Mouse (Mus musculus): ENCODE results near the gene Pik3r1. TPM values are rescaled to one million over a fixed set of nuclear protein-coding genes. Genes with fewer than 3 reads are reported as not detected.
A peak's percentile ranks its signal among the peaks of the same experiment; 100 is the strongest.

The Pik3r1 gene
- polyA plus RNA-seq, 1 experiment from 2014 or later = 24.9 TPM

DNA sequence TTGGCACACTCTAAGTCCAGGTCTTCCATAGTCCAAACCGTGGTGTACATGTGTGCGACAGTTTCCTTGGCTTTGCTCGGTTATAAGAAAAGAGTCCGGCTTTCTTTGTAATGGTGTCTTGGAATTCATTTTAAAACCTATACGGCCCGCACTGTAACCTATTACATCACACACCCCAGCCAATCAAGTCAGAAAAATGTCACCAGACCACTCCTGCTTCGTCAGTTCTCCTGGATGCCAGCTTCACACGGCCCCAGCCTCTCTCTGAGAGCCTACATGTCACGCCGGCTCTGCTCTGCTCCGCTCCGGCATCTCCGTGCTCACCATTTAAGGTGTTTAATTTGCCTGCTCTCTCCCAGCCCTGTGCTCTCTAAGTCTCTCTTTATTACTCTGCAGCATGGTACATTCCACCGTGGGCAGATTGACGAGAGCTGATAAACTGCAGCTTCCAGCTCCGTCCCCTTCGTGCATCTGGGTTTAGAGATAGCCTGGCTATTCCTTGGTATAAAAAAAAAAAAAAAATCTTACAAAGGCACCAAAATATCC is 75.7 kb downstream of the Pik3r1 start:
- ATAC-seq (replicated peaks; ENCODE audit: extremely low read depth, insufficient read depth, low FRiP score) = peak; percentile 42; the same call in 1 of the 2 replicates
- Histone ChIP-seq H3K9me3 (replicated peaks; ENCODE audit: control insufficient read depth, low read length) (no peaks in the 10 kb centered on the region), H3K4me3 (ENCODE audit: low read length) (peak overlapping the region; percentile 53), H3K36me3 (ENCODE audit: control insufficient read depth, insufficient read depth) (peaks cover 18% of the 10 kb centered on the region), H3K4me1 (ENCODE audit: control insufficient read depth, insufficient read depth, low read length) (peaks cover 44% of the 10 kb centered on the region), H3K27ac (ENCODE audit: low read length) (peak overlapping the region; percentile 86), H3K27me3 (ENCODE audit: control insufficient read depth, insufficient read depth, low read length) (no peaks in the 10 kb centered on the region), H3K4me2 (ENCODE audit: low read depth, low read length) (peak overlapping the region; percentile 64), H3K9ac (ENCODE audit: low read length) (peak overlapping the region; percentile 72)
- WGBS = 28% methylated on average over 17 of the region's 17 CpGs

DNA sequence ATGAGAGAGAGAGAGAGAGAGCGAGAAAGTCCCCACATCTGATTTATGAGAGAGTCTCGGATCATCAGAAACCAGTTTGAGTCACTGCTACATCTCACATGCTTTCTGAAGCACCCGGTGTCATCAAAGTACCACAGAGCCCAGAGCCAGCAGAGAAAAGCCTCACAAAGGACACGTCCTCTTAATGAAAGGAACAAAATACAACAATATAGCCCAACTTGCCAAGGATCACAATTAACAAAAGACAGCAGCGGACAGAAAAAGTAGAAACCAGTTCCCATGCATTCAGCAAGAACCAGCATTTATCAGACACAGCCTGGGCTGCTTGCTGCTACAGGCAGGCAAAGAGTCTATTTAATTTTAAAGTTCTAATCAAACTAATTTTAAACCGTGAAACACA is 76.3 kb downstream of the Pik3r1 start:
- Histone ChIP-seq H3K36me3 (ENCODE audit: control insufficient read depth, insufficient read depth) (peaks cover 24% of the 10 kb centered on the region), H3K4me2 (ENCODE audit: low read depth, low read length) (peak overlapping the region; percentile 64), H3K27ac (ENCODE audit: low read length) (peak overlapping the region; percentile 86), H3K27me3 (ENCODE audit: control insufficient read depth, insufficient read depth, low read length) (no peaks in the 10 kb centered on the region), H3K4me3 (ENCODE audit: low read length) (peak overlapping the region; percentile 53), H3K4me1 (ENCODE audit: control insufficient read depth, insufficient read depth, low read length) (peaks cover 44% of the 10 kb centered on the region), H3K9me3 (replicated peaks; ENCODE audit: control insufficient read depth, low read length) (no peaks in the 10 kb centered on the region), H3K9ac (ENCODE audit: low read length) (peak overlapping the region; percentile 72)
- 39% methylated on average over 6 of the region's 6 CpGs for WGBS
- no peak for ATAC-seq (replicated peaks; ENCODE audit: extremely low read depth, insufficient read depth, low FRiP score)

DNA sequence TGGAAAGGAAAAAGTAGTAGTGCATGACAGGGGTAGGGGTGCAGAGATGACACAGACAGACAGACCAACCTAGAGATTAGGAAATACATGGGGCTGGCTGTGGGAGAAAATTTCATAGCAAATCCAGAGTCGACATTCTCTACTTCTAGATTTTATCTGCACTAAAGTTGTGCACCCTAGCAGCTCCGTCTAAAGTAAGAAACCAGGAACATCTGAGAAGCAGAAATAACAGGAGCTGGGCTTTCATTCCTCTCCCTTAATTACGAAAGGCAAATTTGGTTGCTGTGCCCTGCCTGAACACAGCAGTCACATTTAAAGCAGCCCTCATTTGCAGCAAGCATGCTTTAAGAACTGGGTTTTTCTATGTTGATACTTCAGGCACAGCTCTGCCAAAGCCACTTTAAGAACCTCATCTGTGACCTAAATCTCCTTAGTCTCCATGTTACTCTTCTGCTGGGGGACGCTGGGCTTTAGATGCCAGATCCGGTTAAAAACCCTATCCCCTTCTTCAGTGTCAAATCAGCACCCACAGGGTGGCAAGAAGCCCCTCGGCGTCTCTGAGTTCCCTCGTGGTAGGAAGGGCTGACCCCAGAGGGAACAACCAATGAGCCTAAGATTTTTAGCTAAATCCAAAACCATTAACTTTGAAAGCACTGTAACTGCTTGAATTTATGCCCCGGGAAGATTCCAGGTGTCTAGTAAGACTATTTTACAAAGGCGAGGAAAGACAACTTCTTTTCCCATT is 76.9 kb downstream of the Pik3r1 start:
- peak overlapping the region; percentile 86 for H3K27ac ChIP-seq (ENCODE audit: low read length)
- 52% methylated on average over 10 of the region's 10 CpGs for WGBS
- H3K9ac ChIP-seq (ENCODE audit: low read length) = peak overlapping the region; percentile 72
- no peak for ATAC-seq (replicated peaks; ENCODE audit: extremely low read depth, insufficient read depth, low FRiP score)
- peaks cover 43% of the 10 kb centered on the region for H3K4me1 ChIP-seq (ENCODE audit: control insufficient read depth, insufficient read depth, low read length)
- H3K4me2 ChIP-seq (ENCODE audit: low read depth, low read length) = peak overlapping the region; percentile 64
- peaks cover 30% of the 10 kb centered on the region for H3K36me3 ChIP-seq (ENCODE audit: control insufficient read depth, insufficient read depth)
- no peaks in the 10 kb centered on the region for H3K27me3 ChIP-seq (ENCODE audit: control insufficient read depth, insufficient read depth, low read length)
- H3K4me3 ChIP-seq (ENCODE audit: low read length) = peak overlapping the region; percentile 53
- H3K9me3 ChIP-seq (replicated peaks; ENCODE audit: control insufficient read depth, low read length) = no peaks in the 10 kb centered on the region

DNA sequence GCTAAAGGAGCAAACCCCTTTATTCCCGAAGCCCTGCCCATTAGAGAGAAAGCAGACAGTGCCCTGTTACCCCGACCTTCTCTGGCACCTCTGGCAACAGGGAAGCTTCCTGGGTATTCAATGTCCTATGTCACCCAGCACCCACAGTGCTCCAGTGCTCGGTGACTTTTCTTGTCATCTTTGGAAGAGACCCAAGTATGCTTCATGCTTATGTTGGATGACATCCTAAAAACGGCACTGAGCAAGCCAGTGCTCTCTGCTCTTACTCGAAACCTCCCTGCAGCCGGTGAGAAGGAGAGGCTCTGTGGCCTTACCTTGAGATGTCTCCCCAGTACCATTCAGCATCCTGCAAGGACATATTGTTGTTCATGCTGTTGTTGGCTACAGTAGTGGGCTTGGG is 77.8 kb downstream of the Pik3r1 start:
- peak overlapping the region; percentile 47 for H3K4me2 ChIP-seq (ENCODE audit: low read depth, low read length)
- H3K9ac ChIP-seq (ENCODE audit: low read length) = peak overlapping the region; percentile 11
- H3K4me1 ChIP-seq (ENCODE audit: control insufficient read depth, insufficient read depth, low read length) = peaks cover 39% of the 10 kb centered on the region
- peaks cover 38% of the 10 kb centered on the region for H3K36me3 ChIP-seq (ENCODE audit: control insufficient read depth, insufficient read depth)
- H3K4me3 ChIP-seq (ENCODE audit: low read length) = 0 out of 2 replicates have a peak overlapping the region, but pooled peaks have one; percentile 3
- ATAC-seq (replicated peaks; ENCODE audit: extremely low read depth, insufficient read depth, low FRiP score) = peak; percentile 25; the same call in 1 of the 2 replicates
- no peaks in the 10 kb centered on the region for H3K9me3 ChIP-seq (replicated peaks; ENCODE audit: control insufficient read depth, low read length)
- WGBS = 24% methylated on average over 6 of the region's 6 CpGs
- peak overlapping the region; percentile 43; the same call in 1 of the 2 replicates for H3K27ac ChIP-seq (ENCODE audit: low read length)
- H3K27me3 ChIP-seq (ENCODE audit: control insufficient read depth, insufficient read depth, low read length) = no peaks in the 10 kb centered on the region

DNA sequence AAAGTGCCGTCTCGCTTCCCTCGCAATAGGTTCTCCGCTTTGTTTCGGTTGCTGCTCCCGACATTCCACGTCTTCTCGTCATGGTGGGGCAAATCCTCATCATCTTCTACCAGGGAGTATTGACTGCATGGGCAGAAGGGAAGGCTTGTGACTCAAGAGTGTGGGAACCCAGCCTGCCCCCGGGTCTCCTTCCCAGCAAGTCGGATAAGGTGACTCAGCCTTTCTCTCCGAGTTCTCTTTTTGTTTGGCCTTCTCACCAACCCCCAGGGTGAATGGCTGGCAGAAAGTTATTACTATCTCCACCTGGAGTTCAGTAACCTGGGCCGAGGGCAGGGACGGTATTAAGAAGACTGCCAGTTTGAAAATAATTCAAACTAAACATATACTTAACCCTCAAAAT is 81.8 kb downstream of the Pik3r1 start:
- H3K9ac ChIP-seq (ENCODE audit: low read length) = no peak overlapping the region
- no peaks in the 10 kb centered on the region for H3K27me3 ChIP-seq (ENCODE audit: control insufficient read depth, insufficient read depth, low read length)
- no peaks in the 10 kb centered on the region for H3K9me3 ChIP-seq (replicated peaks; ENCODE audit: control insufficient read depth, low read length)
- peaks cover 12% of the 10 kb centered on the region for H3K4me1 ChIP-seq (ENCODE audit: control insufficient read depth, insufficient read depth, low read length)
- ATAC-seq (replicated peaks; ENCODE audit: extremely low read depth, insufficient read depth, low FRiP score) = no peak
- 93% methylated on average over 13 of the region's 13 CpGs for WGBS
- H3K36me3 ChIP-seq (ENCODE audit: control insufficient read depth, insufficient read depth) = peaks cover 60% of the 10 kb centered on the region
- H3K4me2 ChIP-seq (ENCODE audit: low read depth, low read length) = no peak overlapping the region
- no peak overlapping the region for H3K4me3 ChIP-seq (ENCODE audit: low read length)
- no peak overlapping the region for H3K27ac ChIP-seq (ENCODE audit: low read length)

DNA sequence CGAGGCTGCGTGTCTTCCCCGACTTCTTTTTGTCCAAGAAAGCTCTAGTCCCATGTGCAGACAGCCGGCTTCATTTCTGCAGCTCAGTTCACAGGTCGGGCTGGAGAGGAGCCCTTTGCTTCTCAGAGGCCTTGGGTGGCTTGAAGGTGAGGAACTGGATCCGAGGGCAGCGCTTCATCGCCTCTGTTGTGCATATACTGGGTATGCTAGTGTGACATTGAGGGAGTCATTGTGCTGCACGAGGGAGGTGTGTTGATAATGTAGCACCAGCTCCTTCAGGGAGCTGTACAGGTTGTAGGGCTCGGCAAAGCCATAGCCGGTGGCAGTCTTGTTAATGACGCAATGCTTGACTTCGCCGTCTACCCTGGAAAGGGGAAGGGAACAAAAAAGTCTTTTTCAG is 83.3 kb downstream of the Pik3r1 start:
- Histone ChIP-seq H3K4me1 (ENCODE audit: control insufficient read depth, insufficient read depth, low read length) (no peaks in the 10 kb centered on the region), H3K9ac (ENCODE audit: low read length) (no peak overlapping the region), H3K9me3 (replicated peaks; ENCODE audit: control insufficient read depth, low read length) (no peaks in the 10 kb centered on the region), H3K27ac (ENCODE audit: low read length) (no peak overlapping the region), H3K27me3 (ENCODE audit: control insufficient read depth, insufficient read depth, low read length) (no peaks in the 10 kb centered on the region), H3K4me3 (ENCODE audit: low read length) (no peak overlapping the region), H3K4me2 (ENCODE audit: low read depth, low read length) (no peak overlapping the region), H3K36me3 (ENCODE audit: control insufficient read depth, insufficient read depth) (peaks cover 60% of the 10 kb centered on the region)
- no peak for ATAC-seq (replicated peaks; ENCODE audit: extremely low read depth, insufficient read depth, low FRiP score)
- WGBS = 90% methylated on average over 14 of the region's 14 CpGs

DNA sequence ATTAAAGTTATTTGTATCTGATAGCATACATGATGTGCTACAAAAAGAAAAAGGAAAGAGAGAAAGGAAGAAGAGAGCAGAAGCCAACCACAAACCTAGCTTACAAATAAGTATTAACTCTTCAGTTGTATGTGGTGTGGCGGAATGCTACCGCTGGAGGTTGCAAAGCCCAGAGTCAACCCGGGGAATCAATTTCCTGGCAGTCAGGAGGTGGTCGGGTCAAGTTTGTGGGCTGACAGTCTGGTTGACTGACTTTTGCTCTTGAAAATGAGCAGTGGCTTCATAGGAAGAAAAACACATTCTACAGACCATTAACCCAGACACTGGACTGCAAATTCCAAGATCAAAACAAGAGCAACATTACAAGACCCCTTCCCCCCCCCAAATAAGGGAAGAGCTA is 85.6 kb downstream of the Pik3r1 start:
- H3K4me3 ChIP-seq (ENCODE audit: low read length) = no peak overlapping the region
- WGBS = 78% methylated on average over 4 of the region's 4 CpGs
- H3K36me3 ChIP-seq (ENCODE audit: control insufficient read depth, insufficient read depth) = peaks cover 43% of the 10 kb centered on the region

DNA sequence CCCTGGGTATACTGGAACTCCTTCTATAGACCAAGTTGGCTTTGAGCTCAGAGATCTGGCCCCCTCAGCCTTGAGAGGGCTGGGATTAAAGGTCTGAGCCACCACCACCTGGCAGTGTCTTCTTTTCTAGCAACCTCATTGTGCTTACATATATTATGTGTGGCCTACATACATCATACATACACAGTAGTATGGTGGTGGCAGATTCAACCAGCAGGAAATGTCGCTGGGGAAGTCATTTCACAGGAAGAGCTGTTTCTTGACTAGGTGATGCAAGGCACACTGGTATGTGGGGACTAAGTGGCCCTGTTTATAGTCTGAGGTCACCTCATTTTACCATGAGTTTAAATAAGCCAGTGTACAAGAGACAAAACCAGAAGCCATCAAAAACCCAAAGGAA is 87.9 kb downstream of the Pik3r1 start:
- Histone ChIP-seq H3K4me2 (ENCODE audit: low read depth, low read length) (no peak overlapping the region), H3K36me3 (ENCODE audit: control insufficient read depth, insufficient read depth) (peaks cover 21% of the 10 kb centered on the region), H3K4me1 (ENCODE audit: control insufficient read depth, insufficient read depth, low read length) (no peaks in the 10 kb centered on the region), H3K27ac (ENCODE audit: low read length) (no peak overlapping the region), H3K4me3 (ENCODE audit: low read length) (no peak overlapping the region), H3K9ac (ENCODE audit: low read length) (no peak overlapping the region), H3K9me3 (replicated peaks; ENCODE audit: control insufficient read depth, low read length) (no peaks in the 10 kb centered on the region), H3K27me3 (ENCODE audit: control insufficient read depth, insufficient read depth, low read length) (no peaks in the 10 kb centered on the region)
- WGBS = 76% methylated on average over 1 of the region's 1 CpGs
- no peak for ATAC-seq (replicated peaks; ENCODE audit: extremely low read depth, insufficient read depth, low FRiP score)

More for the DNA sequence above, 85.6 kb downstream of the Pik3r1 start:
- H3K9ac ChIP-seq (ENCODE audit: low read length) = no peak overlapping the region
- H3K27ac ChIP-seq (ENCODE audit: low read length) = no peak overlapping the region
- no peaks in the 10 kb centered on the region for H3K9me3 ChIP-seq (replicated peaks; ENCODE audit: control insufficient read depth, low read length)
- H3K4me1 ChIP-seq (ENCODE audit: control insufficient read depth, insufficient read depth, low read length) = no peaks in the 10 kb centered on the region
- ATAC-seq (replicated peaks; ENCODE audit: extremely low read depth, insufficient read depth, low FRiP score) = no peak
- H3K27me3 ChIP-seq (ENCODE audit: control insufficient read depth, insufficient read depth, low read length) = no peaks in the 10 kb centered on the region
- no peak overlapping the region for H3K4me2 ChIP-seq (ENCODE audit: low read depth, low read length)

DNA sequence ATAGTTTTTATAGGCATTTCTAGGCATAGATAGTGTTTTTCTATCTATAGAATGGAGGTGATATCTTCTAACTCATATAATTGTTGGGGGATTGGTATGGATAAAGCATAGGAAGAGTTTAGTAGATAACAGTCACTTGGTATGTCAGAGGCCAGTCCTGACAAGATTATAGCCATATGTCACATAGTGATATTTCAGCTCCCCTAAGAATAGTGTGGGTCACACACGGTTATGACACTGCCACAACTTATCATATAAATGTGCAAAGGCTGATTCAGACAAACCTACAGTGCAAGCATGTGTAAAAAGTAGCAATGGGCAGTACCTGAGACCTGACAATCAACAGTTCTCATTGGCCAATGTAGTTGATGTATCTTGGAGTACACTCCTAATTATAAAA is 89.0 kb downstream of the Pik3r1 start:
- 77% methylated on average over 1 of the region's 1 CpGs for WGBS
- ATAC-seq (replicated peaks; ENCODE audit: extremely low read depth, insufficient read depth, low FRiP score) = no peak
- H3K4me1 ChIP-seq (ENCODE audit: control insufficient read depth, insufficient read depth, low read length) = no peaks in the 10 kb centered on the region
- no peak overlapping the region for H3K4me2 ChIP-seq (ENCODE audit: low read depth, low read length)
- no peak overlapping the region for H3K4me3 ChIP-seq (ENCODE audit: low read length)
- no peak overlapping the region for H3K9ac ChIP-seq (ENCODE audit: low read length)
- H3K27ac ChIP-seq (ENCODE audit: low read length) = no peak overlapping the region
- H3K27me3 ChIP-seq (ENCODE audit: control insufficient read depth, insufficient read depth, low read length) = no peaks in the 10 kb centered on the region
- H3K36me3 ChIP-seq (ENCODE audit: control insufficient read depth, insufficient read depth) = peaks cover 11% of the 10 kb centered on the region
- no peaks in the 10 kb centered on the region for H3K9me3 ChIP-seq (replicated peaks; ENCODE audit: control insufficient read depth, low read length)

All from heart, embryonic 16.5 days (tissue).